Mouse (Mus musculus) neural tube, embryonic 11.5 days (tissue): ENCODE measurements around the gene Tax1bp1. TPM values are rescaled to one million over a fixed set of nuclear protein-coding genes. Genes with fewer than 3 reads are reported as not detected.

Experiments
- ATAC-seq: fragments of 200-750 bp; cut with Nextera tagmentation; 2 replicates; pipeline ENCODE4 v1.8.0; 2017; ENCODE audit warnings: moderate number of reproducible peaks, mild to moderate bottlenecking, moderate TSS enrichment, moderate library complexity; ENCODE audit not compliant: insufficient read depth, low FRiP score, low TSS enrichment
- DNase-seq: peaks from one replicate; pipeline ENCODE4 v3.0.0-alpha.2; 2015; ENCODE audit warnings: low spot score
- H3K27ac ChIP-seq: fragments of 300-500 bp; sonication (generic); 2 replicates; pipeline ENCODE4 v1.5.1; 2014; ENCODE audit warnings: low read depth, mild to moderate bottlenecking, low read length
- H3K27me3 ChIP-seq: fragments of 300-500 bp; sonication (generic); 2 replicates; pipeline ENCODE4 v1.6.1; 2014; ENCODE audit warnings: mild to moderate bottlenecking, low read length, mixed read lengths; ENCODE audit not compliant: control insufficient read depth, insufficient read depth
- H3K36me3 ChIP-seq: fragments of 300-500 bp; sonication (generic); 2 replicates; pipeline ENCODE4 v1.6.1; 2014; ENCODE audit warnings: mild to moderate bottlenecking, low read length, moderate library complexity, mixed read lengths; ENCODE audit not compliant: control insufficient read depth, insufficient read depth
- H3K4me1 ChIP-seq: fragments of 300-500 bp; sonication (generic); 2 replicates; pipeline ENCODE4 v1.6.1; 2014; ENCODE audit warnings: low read length, mixed read lengths; ENCODE audit not compliant: control insufficient read depth, insufficient read depth
- H3K4me2 ChIP-seq: fragments of 300-500 bp; sonication (generic); 2 replicates; pipeline ENCODE4 v1.6.1; 2014; ENCODE audit warnings: low read depth, mild to moderate bottlenecking, moderate library complexity
- H3K4me3 ChIP-seq: fragments of 300-500 bp; sonication (generic); 2 replicates; pipeline ENCODE4 v1.5.1; 2014; ENCODE audit warnings: low read depth, low read length
- H3K9ac ChIP-seq: fragments of 300-500 bp; sonication (generic); 2 replicates; pipeline ENCODE4 v1.6.1; 2014; ENCODE audit warnings: mild to moderate bottlenecking, low read length
- H3K9me3 ChIP-seq: fragments of 300-500 bp; sonication (generic); 2 replicates; pipeline ENCODE4 v1.6.1; 2016; ENCODE audit warnings: low read length; ENCODE audit not compliant: control insufficient read depth
- WGBS: fragments of 180-500 bp; shearing (Covaris S2); extraction: QIAGEN DNeasy Blood & Tissue Kit; methylation state at CpG from one replicate; pipeline ENCODE4 v1.1.7; 2014; 5-methylcytosine and 5-hydroxymethylcytosine counted together
- polyA plus RNA-seq: library from polyadenylated mRNA; unstranded; fragments of >200 nt; fragmentation: Nextera tagmentation; extraction: Ambion mirVana; gene quantifications from 2 replicates; pipeline ENCODE4 v1.2.1, GENCODE M21; 2014

Tax1bp1 gene
- polyA plus RNA-seq, 1 experiment from 2014 or later, result 138 TPM

DNA sequence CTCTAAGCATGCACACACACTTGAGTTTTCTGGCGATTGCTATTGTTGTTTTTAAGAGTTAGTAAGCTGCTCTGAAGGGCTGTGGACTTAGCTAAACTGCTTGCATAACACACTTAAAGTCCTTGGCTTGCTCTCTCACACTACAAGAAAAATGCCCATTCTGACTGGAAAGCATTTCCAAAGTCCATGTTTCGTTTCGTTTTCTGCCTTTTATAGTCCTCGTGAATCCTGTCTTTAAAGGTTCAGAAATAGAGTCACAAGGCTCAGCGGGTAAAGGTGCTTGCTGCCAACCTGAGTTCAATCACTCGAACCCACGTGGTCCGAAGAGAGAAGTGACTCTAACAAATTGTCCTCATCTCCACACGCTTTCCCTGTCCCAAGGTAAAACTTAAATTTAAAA, 34.0 kb upstream of the Tax1bp1 start:
- Histone ChIP-seq H3K36me3 (no peaks in the 10 kb centered on the region), H3K4me1 (no peaks in the 10 kb centered on the region), H3K9me3 (no peaks in the 10 kb centered on the region), H3K4me2 (no peak overlapping the region), H3K9ac (no peak overlapping the region), H3K27ac (no peak overlapping the region), H3K27me3 (no peaks in the 10 kb centered on the region), H3K4me3 (no peak overlapping the region)
- DNase-seq (no peak), ATAC-seq (no peak)
- 88% methylated on average over 9 of the region's 9 CpGs for WGBS

DNA sequence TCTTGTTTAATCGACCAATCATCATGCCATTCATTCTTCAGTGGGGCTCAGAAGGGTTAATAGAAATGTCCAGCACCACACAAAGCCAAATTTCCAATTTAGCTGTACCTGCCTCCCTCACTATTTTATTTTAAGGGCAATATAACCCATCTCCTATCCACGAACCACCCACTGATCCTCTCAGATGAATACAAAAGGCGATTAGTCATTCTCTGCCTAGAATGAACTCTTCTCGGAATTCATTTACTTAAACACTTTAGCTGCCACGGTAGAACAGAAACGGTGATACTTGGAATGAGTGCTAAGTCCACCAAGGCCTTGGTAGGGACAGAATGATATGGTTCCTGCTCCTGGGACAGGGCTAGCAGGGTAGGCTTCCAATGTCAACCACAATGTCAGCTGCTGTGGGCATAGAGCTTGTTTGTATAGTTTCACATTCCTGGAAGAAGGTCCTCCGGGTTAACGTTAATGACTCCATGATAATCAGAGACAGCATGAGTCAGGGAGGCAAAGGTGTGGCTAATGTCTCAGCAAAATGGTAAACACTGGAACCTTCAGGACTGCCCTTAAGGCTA, 33.0 kb upstream of the Tax1bp1 start:
- ATAC-seq (no peak), DNase-seq (no peak)
- Histone ChIP-seq H3K36me3 (no peaks in the 10 kb centered on the region), H3K4me2 (no peak overlapping the region), H3K27ac (no peak overlapping the region), H3K9me3 (no peaks in the 10 kb centered on the region), H3K4me3 (no peak overlapping the region), H3K27me3 (no peaks in the 10 kb centered on the region), H3K4me1 (no peaks in the 10 kb centered on the region), H3K9ac (no peak overlapping the region)
- WGBS, result 63% methylated on average over 8 of the region's 8 CpGs

DNA sequence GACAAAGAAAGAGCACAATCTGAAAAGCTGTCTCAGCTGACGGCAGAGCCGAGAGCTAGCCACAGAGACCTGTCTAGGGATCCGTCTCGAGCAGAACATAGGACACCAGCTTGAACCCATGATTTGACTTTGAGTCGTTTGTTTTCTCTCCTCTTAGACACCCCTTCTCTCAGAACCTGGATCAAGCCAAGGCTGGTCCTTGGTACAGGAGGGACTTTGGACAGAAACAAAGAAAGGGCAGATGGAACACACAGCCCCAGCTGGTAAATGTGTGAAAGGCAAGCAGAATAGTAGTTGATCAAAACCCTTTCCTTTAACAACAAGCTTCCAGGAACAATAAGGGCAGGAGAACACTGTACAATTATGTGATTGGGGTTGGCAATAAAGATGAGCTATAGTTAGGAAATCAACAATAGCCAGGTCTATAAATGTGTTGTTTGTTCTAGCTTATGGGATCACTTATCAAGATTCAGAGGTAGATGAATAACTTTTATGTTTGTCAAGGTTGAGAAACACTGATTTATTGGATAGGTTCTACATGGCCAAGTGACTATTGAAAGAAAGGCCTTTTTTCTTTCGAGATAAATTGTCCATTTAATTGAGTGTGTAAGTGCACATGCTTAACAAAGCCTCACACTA, 31.6 kb upstream of the Tax1bp1 start:
- DNase-seq, result no peak
- no peak for ATAC-seq
- no peak overlapping the region for H3K9ac ChIP-seq
- H3K27ac ChIP-seq, result no peak overlapping the region
- 76% methylated on average over 6 of the region's 6 CpGs for WGBS
- H3K4me2 ChIP-seq, result no peak overlapping the region
- no peaks in the 10 kb centered on the region for H3K36me3 ChIP-seq
- H3K4me1 ChIP-seq, result no peaks in the 10 kb centered on the region
- no peaks in the 10 kb centered on the region for H3K27me3 ChIP-seq
- H3K4me3 ChIP-seq, result no peak overlapping the region
- H3K9me3 ChIP-seq, result no peaks in the 10 kb centered on the region

DNA sequence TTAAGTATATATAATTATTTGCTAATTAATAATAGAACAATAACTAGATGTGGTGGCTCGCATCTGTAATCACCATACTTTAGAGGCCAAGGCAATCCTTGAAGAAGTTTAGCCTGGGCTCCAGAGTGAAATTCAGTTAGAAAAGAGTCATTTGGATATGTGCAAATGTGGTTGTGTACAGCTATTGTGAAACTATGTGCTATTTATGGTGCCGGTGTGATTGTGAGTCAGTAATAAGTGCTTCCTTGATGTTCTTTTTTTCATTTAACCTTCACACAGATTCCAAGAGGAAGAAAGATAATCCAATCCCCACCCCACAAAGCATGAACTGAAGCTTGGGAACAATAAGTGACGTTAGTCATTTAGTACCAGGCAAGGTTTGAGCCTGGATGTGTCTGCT, 30.9 kb upstream of the Tax1bp1 start:
- Histone ChIP-seq H3K27me3 (no peaks in the 10 kb centered on the region), H3K4me3 (no peak overlapping the region), H3K9ac (no peak overlapping the region), H3K4me2 (no peak overlapping the region), H3K36me3 (no peaks in the 10 kb centered on the region), H3K4me1 (no peaks in the 10 kb centered on the region), H3K9me3 (no peaks in the 10 kb centered on the region), H3K27ac (no peak overlapping the region)
- no peak for DNase-seq
- 90% methylated on average over 3 of the region's 3 CpGs for WGBS
- no peak for ATAC-seq

DNA sequence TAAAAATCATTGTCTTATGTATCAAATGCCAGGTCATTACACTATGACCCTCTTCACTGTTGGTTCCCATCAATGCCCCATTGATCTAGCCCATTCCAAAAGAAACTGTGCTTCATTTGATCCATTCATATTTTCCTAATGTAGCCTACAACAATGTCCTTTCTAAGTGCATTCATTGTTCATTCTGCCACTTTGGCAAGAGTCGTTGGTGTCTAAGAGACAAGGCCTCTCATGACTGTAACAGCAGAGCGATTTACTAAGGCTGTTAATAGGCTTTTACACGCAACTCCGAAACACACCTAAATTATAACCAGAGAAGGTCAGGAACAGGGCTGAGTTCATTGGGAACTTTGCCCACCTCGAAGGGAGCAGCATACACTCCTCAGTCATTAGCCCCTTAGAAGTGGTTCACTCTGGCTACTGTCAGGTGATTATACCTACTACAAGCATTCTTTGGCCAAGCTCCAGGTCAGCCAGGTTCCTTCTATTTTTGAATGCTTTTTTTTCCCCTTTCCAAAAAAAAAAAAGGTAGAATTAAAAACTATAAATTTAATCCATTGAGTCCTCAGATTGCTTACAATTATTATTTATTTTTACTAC, 26.5 kb upstream of the Tax1bp1 start:
- H3K4me1 ChIP-seq, result no peaks in the 10 kb centered on the region
- no peaks in the 10 kb centered on the region for H3K27me3 ChIP-seq
- DNase-seq, result no peak
- H3K4me2 ChIP-seq, result no peak overlapping the region
- ATAC-seq, result no peak
- H3K9me3 ChIP-seq, result no peaks in the 10 kb centered on the region
- no peak overlapping the region for H3K9ac ChIP-seq
- H3K4me3 ChIP-seq, result no peak overlapping the region
- no peak overlapping the region for H3K27ac ChIP-seq
- 75% methylated on average over 5 of the region's 5 CpGs for WGBS
- H3K36me3 ChIP-seq, result no peaks in the 10 kb centered on the region

DNA sequence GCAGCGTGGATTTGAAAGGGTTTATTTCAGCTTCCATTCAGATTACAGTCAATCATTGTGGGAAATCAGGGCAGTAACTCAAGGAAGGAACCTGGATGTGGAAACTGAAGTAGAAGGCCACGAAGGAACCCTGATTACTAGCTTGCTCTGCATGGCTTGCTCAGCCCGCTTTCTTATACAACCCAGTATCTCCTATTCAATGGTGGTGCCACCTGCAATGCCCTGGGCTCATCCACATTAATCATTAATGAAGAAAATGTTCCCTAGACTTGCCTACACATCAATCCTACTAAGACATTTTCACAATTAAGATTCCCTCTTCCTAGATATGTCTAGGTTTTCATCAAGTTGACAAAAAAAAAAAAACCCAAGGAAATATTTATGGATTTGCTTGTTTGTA, 23.2 kb upstream of the Tax1bp1 start:
- Histone ChIP-seq H3K4me3 (no peak overlapping the region), H3K9me3 (no peaks in the 10 kb centered on the region), H3K36me3 (no peaks in the 10 kb centered on the region), H3K4me2 (no peak overlapping the region), H3K27me3 (no peaks in the 10 kb centered on the region), H3K27ac (no peak overlapping the region), H3K4me1 (no peaks in the 10 kb centered on the region), H3K9ac (no peak overlapping the region)
- 77% methylated on average over 3 of the region's 3 CpGs for WGBS
- DNase-seq (no peak), ATAC-seq (no peak)

DNA sequence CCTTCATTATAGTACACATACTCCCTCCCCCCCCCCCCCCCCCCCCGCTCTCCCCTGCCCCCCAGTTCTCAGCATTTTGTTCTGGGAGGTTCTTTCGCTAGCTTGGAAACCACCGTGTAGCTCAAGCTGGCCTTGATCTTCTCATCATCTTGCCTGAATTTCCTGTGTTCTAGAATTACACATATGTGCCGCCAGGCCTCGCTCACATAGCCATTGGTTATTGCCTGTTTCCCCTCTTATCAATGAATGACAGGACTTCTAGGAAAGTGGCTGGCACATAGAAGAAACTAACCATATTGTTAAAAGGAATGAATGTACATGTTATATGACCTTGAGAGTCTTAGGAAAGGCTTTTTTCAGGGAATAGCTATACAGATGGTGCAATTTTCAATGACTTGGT, 21.7 kb upstream of the Tax1bp1 start:
- Histone ChIP-seq H3K27me3 (no peaks in the 10 kb centered on the region), H3K9ac (no peak overlapping the region), H3K4me3 (no peak overlapping the region), H3K36me3 (no peaks in the 10 kb centered on the region), H3K27ac (no peak overlapping the region), H3K9me3 (no peaks in the 10 kb centered on the region), H3K4me2 (no peak overlapping the region), H3K4me1 (no peaks in the 10 kb centered on the region)
- ATAC-seq (no peak), DNase-seq (no peak)
- 82% methylated on average over 4 of the region's 5 CpGs for WGBS

DNA sequence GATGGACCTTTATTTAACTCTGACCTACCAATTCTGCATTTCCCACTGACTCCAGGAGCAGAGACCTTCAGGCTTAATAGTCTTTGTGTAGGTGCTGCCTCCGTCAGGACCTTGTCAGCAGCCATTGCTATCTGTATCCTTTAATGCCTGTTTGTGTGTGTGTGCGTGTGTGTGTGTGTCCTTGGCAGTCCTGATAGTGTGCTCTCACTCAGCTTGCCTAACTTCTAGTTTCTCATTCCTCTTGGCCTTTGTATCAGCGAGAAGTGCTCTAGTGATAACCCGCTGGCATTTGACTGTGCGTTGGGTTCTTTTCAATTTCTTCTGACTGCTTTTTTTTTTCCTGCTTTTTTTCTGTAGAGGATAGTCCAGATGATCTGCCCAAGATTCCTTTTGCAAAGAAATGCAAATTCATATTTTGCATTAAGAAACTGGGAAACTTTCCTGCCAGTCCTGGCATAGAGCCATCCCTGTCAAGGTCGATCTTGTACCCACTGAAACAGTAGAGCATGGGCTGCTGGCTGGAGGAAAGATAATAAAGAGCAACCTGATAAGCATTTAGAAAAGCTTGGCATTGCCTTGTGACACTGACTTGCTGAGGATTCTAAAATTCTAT, 21.0 kb upstream of the Tax1bp1 start:
- ATAC-seq, result no peak
- 95% methylated on average over 6 of the region's 6 CpGs for WGBS
- no peaks in the 10 kb centered on the region for H3K36me3 ChIP-seq
- no peaks in the 10 kb centered on the region for H3K9me3 ChIP-seq
- no peak overlapping the region for H3K4me2 ChIP-seq
- H3K4me3 ChIP-seq, result no peak overlapping the region
- no peak overlapping the region for H3K27ac ChIP-seq
- DNase-seq, result no peak
- no peaks in the 10 kb centered on the region for H3K27me3 ChIP-seq
- no peaks in the 10 kb centered on the region for H3K4me1 ChIP-seq
- H3K9ac ChIP-seq, result no peak overlapping the region
